Mouse (Mus musculus): ENCODE data around the gene Rnf41.

DNA sequence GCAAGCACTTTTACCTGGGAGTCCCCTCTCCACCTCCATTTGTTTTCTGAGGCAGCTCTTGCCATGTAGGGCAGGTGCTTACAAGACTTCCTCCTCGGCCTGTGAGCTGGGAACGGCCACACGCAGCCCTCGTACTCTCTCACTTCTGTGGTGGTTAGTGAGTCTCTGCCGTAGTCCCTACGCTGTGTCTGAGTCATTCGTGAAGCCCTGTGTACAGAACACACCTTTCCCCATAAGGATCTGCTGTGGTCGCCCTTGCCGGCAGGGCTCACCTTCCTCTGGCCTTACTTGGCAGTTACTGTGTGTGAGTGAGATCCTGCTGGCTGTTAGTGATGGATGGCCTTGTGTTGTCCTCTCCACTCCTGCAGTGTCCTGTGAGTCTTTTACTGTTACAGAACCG is 23.2 kb downstream of the Rnf41 start:
- TF ChIP-seq CTCF (IDR thresholded peaks at IDR 0.05; ENCODE audit: extremely low read depth, insufficient read depth, insufficient read length, insufficient replicate concordance) (no peak), POLR2A (IDR thresholded peaks at IDR 0.05; ENCODE audit: low read depth, low read length) (no peak; the same call in 1 of the 2 replicates)

Measured in spleen, adult 2 months (tissue).